Mouse (Mus musculus) heart, adult 8-10 months (tissue): ENCODE data around the gene Itga6. TPM values are rescaled to one million over a fixed set of nuclear protein-coding genes. Genes with fewer than 3 reads are reported as not detected.
"Not testable (repeated sequence)": the region's sequence is repeated elsewhere in the genome, so short reads cannot be mapped to it uniquely, and the experiment has no call there.

Experiments used
- DNase-seq: peaks from one replicate; pipeline ENCODE4 v3.0.0; 2022; ENCODE audit warnings: low spot score
- total RNA-seq, 4 experiments: library from RNA; stranded (reverse); gene quantifications; 2 replicates each; pipeline ENCODE4 v1.2.4; 2022

Gene Itga6
- total RNA-seq, 4 experiments from 2014 or later = 29.1 to 67.1 (median 46.3) TPM

- DNase-seq = no peak
Observed at GRCm38 (mm10) chr2:71891536-71891935, 146.1 kb downstream of the Itga6 start.

GRCm38 (mm10) chr2:71892741-71893349, 147.4 kb downstream of the Itga6 start:
- DNase-seq = no peak

- no peak for DNase-seq
Observed at GRCm38 (mm10) chr2:71895596-71896286, 150.3 kb downstream of the Itga6 start.

- no peak for DNase-seq
Observed at GRCm38 (mm10) chr2:71897420-71897819, 152.0 kb downstream of the Itga6 start.

- peak; percentile 36 for DNase-seq
Observed at GRCm38 (mm10) chr2:71898335-71898856, 153.0 kb downstream of the Itga6 start.

GRCm38 (mm10) chr2:71899886-71900285, 154.5 kb downstream of the Itga6 start:
- DNase-seq = peak; percentile 27

GRCm38 (mm10) chr2:71905154-71905553, 159.7 kb downstream of the Itga6 start:
- DNase-seq = no peak

GRCm38 (mm10) chr2:71906356-71906755, 160.9 kb downstream of the Itga6 start:
- DNase-seq = not testable (repeated sequence)

Other genes starting within 250 kb of the Itga6 start
- gene Dlx1, start 217.5 kb upstream of the Itga6 start, total RNA-seq = under 1 TPM; 0.20 to 0.78 (median 0.56) TPM
- gene Dlx2, start 198.9 kb upstream of the Itga6 start, total RNA-seq = not detected
- gene Pdk1, start 127.6 kb downstream of the Itga6 start, total RNA-seq = 100 to 1,000 TPM; 182 to 208 (median 195) TPM
- gene Rapgef4, start 235.6 kb downstream of the Itga6 start, total RNA-seq = 10 to 100 TPM; 35.0 to 50.5 (median 43.6) TPM